Comparison of ENCODE assay signal across 16 mouse cellular contexts in the genomic region with DNA sequence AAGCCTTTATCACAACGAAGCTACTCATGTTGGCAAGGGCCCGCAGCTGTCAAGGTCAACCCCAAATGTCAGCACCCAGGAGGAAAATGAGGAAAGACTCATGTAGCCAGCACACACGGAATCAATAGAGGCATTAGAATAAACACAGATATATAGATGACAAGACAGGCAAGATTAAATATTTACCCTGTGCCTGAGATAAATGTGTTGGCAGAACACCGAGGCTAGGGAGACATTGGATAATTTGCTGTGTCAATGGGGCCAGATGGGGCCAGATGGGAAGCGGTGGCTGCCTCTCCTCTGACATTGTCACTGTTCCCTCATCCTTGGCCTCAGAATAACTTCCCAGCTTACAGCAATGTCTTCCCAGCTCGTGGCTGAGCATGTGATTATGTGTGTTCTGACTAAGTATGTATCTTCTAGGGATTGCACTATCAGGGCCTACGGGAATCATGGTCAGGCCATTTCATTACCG. TPM values are rescaled to one million over a fixed set of nuclear protein-coding genes. Genes with fewer than 3 reads are reported as not detected.
DNase-seq lines count a peak whose midpoint lies in the region; ATAC-seq lines count a peak whose summit lies in the region.
"Had no signal": no experiment of that assay in that cellular context is flagged by ENCODE, and none has a peak within 500 bp of the region (broad histone marks: within the 10 kb centered on the region; RNA-seq: fewer than 3 reads in every experiment).

No protein-coding gene starts in this region.

- peak; percentile 17 for DNase-seq in hindbrain, embryonic 10.5 days (ENCODE audit: low spot score)
- no peak for DNase-seq in hindbrain, embryonic 11.5 days (ENCODE audit: low spot score)
- DNase-seq in neural tube, embryonic 11.5 days (ENCODE audit: low spot score) = peak; percentile 35
- DNase-seq in heart, embryonic 10.5 days (ENCODE audit: low spot score) = peak; percentile 66
- DNase-seq in embryonic facial prominence, embryonic 10.5 days (ENCODE audit: low spot score) = no peak
- DNase-seq: B cell, adult 2 months; cerebellum, adult 9-11 months; kidney, adult 11 months; right cerebral cortex, postnatal 25 days; thymus, adult 2 months had no signal

- H3K9me3 ChIP-seq in hindbrain, embryonic 10.5 days = no peaks in the 10 kb centered on the region
- no peaks in the 10 kb centered on the region for H3K9me3 ChIP-seq in hindbrain, embryonic 11.5 days (ENCODE audit: control insufficient read depth, low read length)
- H3K9me3 ChIP-seq in neural tube, embryonic 11.5 days (ENCODE audit: control insufficient read depth, low read length) = no peaks in the 10 kb centered on the region
- H3K9me3 ChIP-seq in neural tube, embryonic 15.5 days (replicated peaks) = no peaks in the 10 kb centered on the region
- no peaks in the 10 kb centered on the region for H3K9me3 ChIP-seq in heart, embryonic 10.5 days
- H3K9me3 ChIP-seq in stomach, embryonic 15.5 days = no peaks in the 10 kb centered on the region
- H3K9me3 ChIP-seq in embryonic facial prominence, embryonic 10.5 days = no peaks in the 10 kb centered on the region
- no peaks in the 10 kb centered on the region for H3K9me3 ChIP-seq in kidney, embryonic 15.5 days (replicated peaks)

- peaks cover 13% of the 10 kb centered on the region for H3K4me1 ChIP-seq in hindbrain, embryonic 10.5 days (replicated peaks)
- H3K4me1 ChIP-seq in hindbrain, embryonic 11.5 days (replicated peaks; ENCODE audit: control insufficient read depth, insufficient read depth, low read length) = no peaks in the 10 kb centered on the region
- no peaks in the 10 kb centered on the region for H3K4me1 ChIP-seq in neural tube, embryonic 11.5 days (ENCODE audit: control insufficient read depth, insufficient read depth, low read length)
- H3K4me1 ChIP-seq in neural tube, embryonic 15.5 days = 0 out of 2 replicates have a peak, but pooled peaks cover 5% of the 10 kb centered on the region
- no peaks in the 10 kb centered on the region for H3K4me1 ChIP-seq in heart, embryonic 10.5 days
- H3K4me1 ChIP-seq in stomach, embryonic 15.5 days = 0 out of 2 replicates have a peak, but pooled peaks cover 3% of the 10 kb centered on the region
- H3K4me1 ChIP-seq in embryonic facial prominence, embryonic 10.5 days = peaks cover 2% of the 10 kb centered on the region; the same call in 1 of the 2 replicates
- H3K4me1 ChIP-seq in kidney, embryonic 15.5 days = no peaks in the 10 kb centered on the region

- WGBS in hindbrain, embryonic 10.5 days = 66% methylated on average over 8 of the region's 8 CpGs
- WGBS in hindbrain, embryonic 11.5 days = 55% methylated on average over 8 of the region's 8 CpGs
- 68% methylated on average over 8 of the region's 8 CpGs for WGBS in neural tube, embryonic 11.5 days
- 55% methylated on average over 8 of the region's 8 CpGs for WGBS in neural tube, embryonic 15.5 days
- WGBS in heart, embryonic 10.5 days = 67% methylated on average over 8 of the region's 8 CpGs
- 30% methylated on average over 8 of the region's 8 CpGs for WGBS in stomach, embryonic 15.5 days
- 75% methylated on average over 8 of the region's 8 CpGs for WGBS in embryonic facial prominence, embryonic 10.5 days
- 75% methylated on average over 8 of the region's 8 CpGs for WGBS in kidney, embryonic 15.5 days

- no peak overlapping the region for H3K27ac ChIP-seq in hindbrain, embryonic 10.5 days
- H3K27ac ChIP-seq in hindbrain, embryonic 11.5 days (ENCODE audit: low read depth, low read length) = no peak overlapping the region
- no peak overlapping the region for H3K27ac ChIP-seq in neural tube, embryonic 11.5 days (ENCODE audit: low read depth, low read length)
- H3K27ac ChIP-seq in neural tube, embryonic 15.5 days (replicated peaks) = no peak overlapping the region
- H3K27ac ChIP-seq in heart, embryonic 10.5 days = no peak overlapping the region
- H3K27ac ChIP-seq in stomach, embryonic 15.5 days = 0 out of 2 replicates have a peak overlapping the region, but pooled peaks have one; percentile 38
- no peak overlapping the region for H3K27ac ChIP-seq in embryonic facial prominence, embryonic 10.5 days (replicated peaks)
- H3K27ac ChIP-seq in kidney, embryonic 15.5 days = no peak overlapping the region
- H3K27ac ChIP-seq: macrophage had no signal

- H3K4me2 ChIP-seq in hindbrain, embryonic 11.5 days (replicated peaks; ENCODE audit: low read depth, low read length) = no peak overlapping the region
- H3K4me2 ChIP-seq in neural tube, embryonic 11.5 days (ENCODE audit: low read depth) = no peak overlapping the region
- H3K4me2 ChIP-seq in neural tube, embryonic 15.5 days = no peak overlapping the region
- no peak overlapping the region for H3K4me2 ChIP-seq in stomach, embryonic 15.5 days
- H3K4me2 ChIP-seq in kidney, embryonic 15.5 days = no peak overlapping the region

- no peaks in the 10 kb centered on the region for H3K36me3 ChIP-seq in hindbrain, embryonic 10.5 days
- H3K36me3 ChIP-seq in hindbrain, embryonic 11.5 days (ENCODE audit: control insufficient read depth, insufficient read depth, low read length) = no peaks in the 10 kb centered on the region
- H3K36me3 ChIP-seq in neural tube, embryonic 11.5 days (ENCODE audit: control insufficient read depth, insufficient read depth, low read length) = no peaks in the 10 kb centered on the region
- H3K36me3 ChIP-seq in neural tube, embryonic 15.5 days = no peaks in the 10 kb centered on the region
- H3K36me3 ChIP-seq in heart, embryonic 10.5 days = no peaks in the 10 kb centered on the region
- H3K36me3 ChIP-seq in stomach, embryonic 15.5 days = no peaks in the 10 kb centered on the region
- no peaks in the 10 kb centered on the region for H3K36me3 ChIP-seq in embryonic facial prominence, embryonic 10.5 days (replicated peaks)
- no peaks in the 10 kb centered on the region for H3K36me3 ChIP-seq in kidney, embryonic 15.5 days

- no peaks in the 10 kb centered on the region for H3K27me3 ChIP-seq in hindbrain, embryonic 10.5 days (ENCODE audit: insufficient read depth, poor library complexity, severe bottlenecking)
- no peaks in the 10 kb centered on the region for H3K27me3 ChIP-seq in hindbrain, embryonic 11.5 days (ENCODE audit: control insufficient read depth, insufficient read depth, low read length)
- H3K27me3 ChIP-seq in neural tube, embryonic 11.5 days (ENCODE audit: control insufficient read depth, insufficient read depth, low read length) = no peaks in the 10 kb centered on the region
- no peaks in the 10 kb centered on the region for H3K27me3 ChIP-seq in neural tube, embryonic 15.5 days (replicated peaks)
- no peaks in the 10 kb centered on the region; the same call in 1 of the 2 replicates for H3K27me3 ChIP-seq in heart, embryonic 10.5 days (ENCODE audit: insufficient read depth, poor library complexity, severe bottlenecking)
- no peaks in the 10 kb centered on the region for H3K27me3 ChIP-seq in stomach, embryonic 15.5 days (replicated peaks)
- no peaks in the 10 kb centered on the region for H3K27me3 ChIP-seq in embryonic facial prominence, embryonic 10.5 days (replicated peaks; ENCODE audit: low read depth, poor library complexity, severe bottlenecking)
- no peaks in the 10 kb centered on the region for H3K27me3 ChIP-seq in kidney, embryonic 15.5 days

- no peak for ATAC-seq in hindbrain, embryonic 11.5 days (ENCODE audit: low FRiP score)
- ATAC-seq in neural tube, embryonic 11.5 days (ENCODE audit: insufficient read depth, low FRiP score, low TSS enrichment) = no peak
- no peak for ATAC-seq in neural tube, embryonic 15.5 days (ENCODE audit: low FRiP score)
- peak; percentile 31; the same call in 1 of the 2 replicates for ATAC-seq in stomach, embryonic 15.5 days (ENCODE audit: insufficient read depth, low FRiP score, low read depth)
- no peak for ATAC-seq in kidney, embryonic 15.5 days (replicated peaks; ENCODE audit: low FRiP score)
- ATAC-seq: forebrain, embryonic 14.5 days had no signal

- no peak overlapping the region for H3K4me3 ChIP-seq in hindbrain, embryonic 10.5 days
- H3K4me3 ChIP-seq in hindbrain, embryonic 11.5 days (ENCODE audit: low read depth, low read length) = no peak overlapping the region
- no peak overlapping the region for H3K4me3 ChIP-seq in neural tube, embryonic 11.5 days (ENCODE audit: low read depth, low read length)
- no peak overlapping the region for H3K4me3 ChIP-seq in neural tube, embryonic 15.5 days (replicated peaks)
- H3K4me3 ChIP-seq in heart, embryonic 10.5 days = no peak overlapping the region
- no peak overlapping the region for H3K4me3 ChIP-seq in stomach, embryonic 15.5 days (replicated peaks)
- H3K4me3 ChIP-seq in embryonic facial prominence, embryonic 10.5 days = no peak overlapping the region
- no peak overlapping the region for H3K4me3 ChIP-seq in kidney, embryonic 15.5 days (replicated peaks)

- H3K9ac ChIP-seq in hindbrain, embryonic 11.5 days (ENCODE audit: low read depth, low read length) = no peak overlapping the region
- H3K9ac ChIP-seq in neural tube, embryonic 11.5 days (ENCODE audit: low read length) = no peak overlapping the region
- H3K9ac ChIP-seq in neural tube, embryonic 15.5 days (replicated peaks) = no peak overlapping the region
- no peak overlapping the region for H3K9ac ChIP-seq in stomach, embryonic 15.5 days
- H3K9ac ChIP-seq in kidney, embryonic 15.5 days = no peak overlapping the region

RNA-seq across cellular contexts. Expression of gene Gcnt3, which starts 32.1 kb away (rescaled TPM):
- polyA plus RNA-seq in hindbrain, embryonic 10.5 days (2016; fragmentation: Nextera tagmentation; extraction: Ambion mirVana) = not detected in 2 replicates
- 0.03 TPM in 1 of 2 replicates, not detected in the other for polyA plus RNA-seq in hindbrain, embryonic 11.5 days (2014; fragmentation: Nextera tagmentation; extraction: Ambion mirVana)
- polyA plus RNA-seq in neural tube, embryonic 11.5 days (2014; fragmentation: Nextera tagmentation; extraction: Ambion mirVana) = not detected in 2 replicates
- polyA plus RNA-seq in neural tube, embryonic 15.5 days (2015; fragmentation: Nextera tagmentation; extraction: Ambion mirVana) = 0.77 TPM in 1 of 2 replicates, not detected in the other
- not detected in 2 replicates for polyA plus RNA-seq in heart, embryonic 10.5 days (2016; fragmentation: Nextera tagmentation; extraction: Ambion mirVana)
- polyA plus RNA-seq in stomach, embryonic 15.5 days (2015; fragmentation: Nextera tagmentation; extraction: Ambion mirVana) = 12.0 and 12.6 TPM in 2 replicates
- 0.05 TPM in 1 of 2 replicates, not detected in the other for polyA plus RNA-seq in embryonic facial prominence, embryonic 10.5 days (2016; fragmentation: Nextera tagmentation; extraction: Ambion mirVana)
- 1.3 and 2.3 TPM in 2 replicates for polyA plus RNA-seq in kidney, embryonic 15.5 days (2015; fragmentation: Nextera tagmentation; extraction: Ambion mirVana)
- polyA plus RNA-seq: forebrain, embryonic 14.5 days; gonadal fat pad, adult 2 months; macrophage; thymus, adult 2 months had no signal

RNA-seq across cellular contexts. Expression of gene Gtf2a2, which starts 57.6 kb away (rescaled TPM):
- polyA plus RNA-seq in hindbrain, embryonic 10.5 days (2016; fragmentation: Nextera tagmentation; extraction: Ambion mirVana) = 185 and 196 TPM in 2 replicates
- 199 and 220 TPM in 2 replicates for polyA plus RNA-seq in hindbrain, embryonic 11.5 days (2014; fragmentation: Nextera tagmentation; extraction: Ambion mirVana)
- 192 and 195 TPM in 2 replicates for polyA plus RNA-seq in neural tube, embryonic 11.5 days (2014; fragmentation: Nextera tagmentation; extraction: Ambion mirVana)
- 199 and 218 TPM in 2 replicates for polyA plus RNA-seq in neural tube, embryonic 15.5 days (2015; fragmentation: Nextera tagmentation; extraction: Ambion mirVana)
- 170 and 182 TPM in 2 replicates for polyA plus RNA-seq in heart, embryonic 10.5 days (2016; fragmentation: Nextera tagmentation; extraction: Ambion mirVana)
- polyA plus RNA-seq in stomach, embryonic 15.5 days (2015; fragmentation: Nextera tagmentation; extraction: Ambion mirVana) = 197 and 205 TPM in 2 replicates
- 180 and 196 TPM in 2 replicates for polyA plus RNA-seq in embryonic facial prominence, embryonic 10.5 days (2016; fragmentation: Nextera tagmentation; extraction: Ambion mirVana)
- polyA plus RNA-seq in kidney, embryonic 15.5 days (2015; fragmentation: Nextera tagmentation; extraction: Ambion mirVana) = 183 and 204 TPM in 2 replicates

Comparison
In these comparisons a context has a peak if more than half of its experiments do, and no peak if none do; other contexts are left out.
1. DNase-seq: peak in hindbrain, embryonic 10.5 days (single experiment), neural tube, embryonic 11.5 days (single experiment) and heart, embryonic 10.5 days (single experiment); none in hindbrain, embryonic 11.5 days (single experiment) and embryonic facial prominence, embryonic 10.5 days (single experiment).